Mouse (Mus musculus) liver, postnatal 0 days (tissue): Measurements from ENCODE around the gene Lrig1. TPM values are rescaled to one million over a fixed set of nuclear protein-coding genes. Genes with fewer than 3 reads are reported as not detected.

Experiments
- ATAC-seq: fragments of 200-750 bp; cut with Nextera tagmentation; 2 replicates; pipeline ENCODE4 v1.8.0; 2017; ENCODE audit warnings: mild to moderate bottlenecking, moderate library complexity
- DNase-seq: peaks from one replicate; pipeline ENCODE4 v3.0.0-alpha.2; 2016
- H3K27ac ChIP-seq: fragments of 300-500 bp; sonication (generic); 2 replicates; pipeline ENCODE4 v1.5.1; 2014; ENCODE audit warnings: antibody characterized with exemption, moderate library complexity, mild to moderate bottlenecking, low read depth
- H3K27me3 ChIP-seq: fragments of 300-500 bp; sonication (generic); 2 replicates; pipeline ENCODE4 v1.6.1; 2014; ENCODE audit warnings: low read length, control low read depth, mixed read lengths; ENCODE audit not compliant: insufficient read depth
- H3K36me3 ChIP-seq: fragments of 300-500 bp; sonication (generic); replicated peaks from 2 replicates; pipeline ENCODE4 v1.6.1; 2014; ENCODE audit warnings: mild to moderate bottlenecking, control low read depth, low read length, moderate library complexity, mixed read lengths; ENCODE audit not compliant: insufficient read depth
- H3K4me1 ChIP-seq: fragments of 300-500 bp; sonication (generic); 2 replicates; pipeline ENCODE4 v1.6.1; 2014; ENCODE audit warnings: antibody characterized with exemption, mild to moderate bottlenecking, control low read depth; ENCODE audit not compliant: insufficient read depth
- H3K4me2 ChIP-seq: fragments of 300-500 bp; sonication (generic); 2 replicates; pipeline ENCODE4 v1.6.1; 2014; ENCODE audit warnings: low read depth, mild to moderate bottlenecking, low read length, moderate library complexity, mixed read lengths
- H3K4me3 ChIP-seq: fragments of 300-500 bp; sonication (generic); 2 replicates; pipeline ENCODE4 v1.5.1; 2014; ENCODE audit warnings: low read depth, low read length
- H3K9ac ChIP-seq: fragments of 300-500 bp; sonication (generic); replicated peaks from 2 replicates; pipeline ENCODE4 v1.6.1; 2014; ENCODE audit warnings: mild to moderate bottlenecking, moderate library complexity
- H3K9me3 ChIP-seq: fragments of 300-500 bp; sonication (generic); 2 replicates; pipeline ENCODE4 v1.6.1; 2016; ENCODE audit warnings: mild to moderate bottlenecking, control low read depth, low read length, mixed read lengths
- CTCF ChIP-seq: sonication (generic); IDR thresholded peaks from 2 replicates; pipeline ENCODE4 v1.5.1; 2016; ENCODE audit warnings: antibody characterized with exemption, low read depth
- EP300 ChIP-seq: IDR thresholded peaks from 2 replicates; pipeline ENCODE4 v1.6.1; 2016; ENCODE audit warnings: antibody characterized with exemption, low read depth, mild to moderate bottlenecking
- WGBS: fragments of 180-500 bp; shearing (Covaris S2); extraction: QIAGEN DNeasy Blood & Tissue Kit; methylation state at CpG from one replicate; pipeline ENCODE4 v1.1.7; 2014; ENCODE audit not compliant: insufficient replicate concordance; 5-methylcytosine and 5-hydroxymethylcytosine counted together
- polyA plus RNA-seq: library from polyadenylated mRNA; unstranded; fragments of >200 nt; fragmentation: Nextera tagmentation; extraction: Ambion mirVana; gene quantifications from 2 replicates; pipeline ENCODE4 v1.2.1, GENCODE M21; 2015

The Lrig1 gene
- polyA plus RNA-seq, 1 experiment from 2014 or later = 2.5 TPM

DNA sequence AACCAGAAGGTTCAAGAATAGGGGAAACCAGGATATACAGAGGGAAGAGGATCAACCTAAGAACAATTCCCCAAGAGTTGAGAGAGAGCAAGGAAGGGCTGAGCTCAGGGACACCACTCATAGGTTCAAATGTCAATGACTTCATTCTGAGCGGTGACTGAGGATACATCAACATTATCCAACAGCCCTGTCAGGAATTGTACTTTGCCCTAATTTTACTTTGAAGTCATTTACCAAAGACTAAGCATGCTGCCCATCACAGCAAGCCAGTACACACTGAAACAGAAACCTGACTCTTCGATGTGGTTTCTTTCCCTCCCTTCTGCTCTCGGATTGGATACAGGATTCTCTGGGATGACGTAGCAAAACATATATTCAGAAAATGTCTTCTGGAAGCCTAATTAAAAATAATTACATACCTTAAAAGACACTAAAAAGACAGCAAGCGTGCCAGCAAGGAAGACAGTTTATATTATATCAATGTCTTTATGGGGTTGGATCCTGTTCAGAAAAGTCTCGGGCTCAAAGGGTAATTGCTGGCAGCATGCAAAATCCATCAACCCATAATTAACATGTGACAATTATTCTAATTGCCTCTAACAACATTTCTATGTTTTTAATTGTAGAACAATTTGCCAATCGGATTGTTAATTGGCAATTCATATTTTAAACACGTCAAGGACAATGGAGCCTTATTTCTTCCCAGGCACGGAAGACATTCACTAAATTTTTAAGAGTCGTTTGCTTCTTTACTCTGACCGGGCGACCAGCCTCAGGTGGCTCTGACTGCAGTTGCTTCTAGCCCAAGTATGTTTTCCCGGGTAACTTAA is 15.1 kb upstream of the Lrig1 start:
- TF ChIP-seq EP300 = no peak
- TF ChIP-seq CTCF = no peak
- Histone ChIP-seq H3K27me3 (no peaks in the 10 kb centered on the region), H3K4me1 (no peaks in the 10 kb centered on the region), H3K36me3 (no peaks in the 10 kb centered on the region), H3K4me2 (no peak overlapping the region), H3K4me3 (no peak overlapping the region), H3K27ac (0 out of 2 replicates have a peak overlapping the region, but pooled peaks have one; percentile 37), H3K9ac (no peak overlapping the region), H3K9me3 (no peaks in the 10 kb centered on the region)
- ATAC-seq (peak; percentile 91), DNase-seq (no peak)
- 64% methylated on average over 13 of the region's 13 CpGs for WGBS

GRCm38 (mm10) chr6:94709832-94710231 is 9.9 kb upstream of the Lrig1 start:
- Histone ChIP-seq H3K4me1 (no peaks in the 10 kb centered on the region), H3K9ac (no peak overlapping the region), H3K36me3 (no peaks in the 10 kb centered on the region), H3K4me2 (no peak overlapping the region), H3K27ac (no peak overlapping the region), H3K27me3 (no peaks in the 10 kb centered on the region), H3K9me3 (no peaks in the 10 kb centered on the region), H3K4me3 (no peak overlapping the region)
- DNase-seq (no peak), ATAC-seq (no peak)
- 50% methylated on average over 3 of the region's 3 CpGs for whole genome bisulfite sequencing
- TF ChIP-seq EP300 (no peak), CTCF (no peak)

DNA sequence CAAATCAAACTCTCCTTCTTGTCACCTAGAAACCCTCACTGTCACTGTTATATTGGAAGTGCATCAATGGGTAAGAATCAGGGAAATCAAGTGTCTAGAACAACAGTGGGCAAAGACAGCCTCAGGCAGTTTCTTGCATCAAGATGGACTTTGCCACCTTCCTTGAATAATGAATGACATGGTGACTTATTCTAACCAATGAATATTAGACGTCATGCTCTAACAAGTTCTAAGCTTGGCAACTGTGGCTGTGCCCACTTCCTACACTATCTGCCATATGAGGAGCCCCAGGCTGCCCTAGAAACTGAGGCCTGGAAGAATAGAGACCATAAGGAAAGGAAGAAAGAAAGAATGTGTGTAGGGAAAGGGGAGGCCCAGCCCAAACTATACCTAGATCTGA is 9.2 kb upstream of the Lrig1 start:
- 74% methylated on average over 1 of the region's 1 CpGs for WGBS
- no peaks in the 10 kb centered on the region for H3K9me3 ChIP-seq
- no peak overlapping the region for H3K4me3 ChIP-seq
- H3K27ac ChIP-seq = no peak overlapping the region
- H3K27me3 ChIP-seq = no peaks in the 10 kb centered on the region
- ATAC-seq = no peak
- TF ChIP-seq EP300 = no peak
- no peak for TF ChIP-seq CTCF
- H3K9ac ChIP-seq = no peak overlapping the region
- no peak overlapping the region for H3K4me2 ChIP-seq
- no peak for DNase-seq
- no peaks in the 10 kb centered on the region for H3K4me1 ChIP-seq
- no peaks in the 10 kb centered on the region for H3K36me3 ChIP-seq

- H3K4me1 ChIP-seq = no peaks in the 10 kb centered on the region
- ATAC-seq (no peak), DNase-seq (no peak)
- TF ChIP-seq EP300 = no peak
- TF ChIP-seq CTCF = no peak
- H3K36me3 ChIP-seq = no peaks in the 10 kb centered on the region
- H3K9ac ChIP-seq = no peak overlapping the region
- WGBS = 76% methylated on average over 5 of the region's 5 CpGs
- H3K4me3 ChIP-seq = no peak overlapping the region
- no peak overlapping the region for H3K27ac ChIP-seq
- no peaks in the 10 kb centered on the region for H3K9me3 ChIP-seq
- H3K4me2 ChIP-seq = no peak overlapping the region
- H3K27me3 ChIP-seq = 0 out of 2 replicates have a peak, but pooled peaks cover 5% of the 10 kb centered on the region
Observed at GRCm38 (mm10) chr6:94707254-94707653, 7.3 kb upstream of the Lrig1 start.

GRCm38 (mm10) chr6:94705931-94706330 is 6.0 kb upstream of the Lrig1 start:
- DNase-seq = no peak
- Histone ChIP-seq H3K27ac (no peak overlapping the region), H3K9me3 (no peaks in the 10 kb centered on the region), H3K4me1 (peaks cover 5% of the 10 kb centered on the region), H3K9ac (no peak overlapping the region), H3K4me3 (no peak overlapping the region), H3K36me3 (no peaks in the 10 kb centered on the region), H3K4me2 (no peak overlapping the region), H3K27me3 (peaks cover 12% of the 10 kb centered on the region; the same call in 1 of the 2 replicates)
- no peak for ATAC-seq
- TF ChIP-seq CTCF (no peak), EP300 (no peak)
- 43% methylated on average over 1 of the region's 1 CpGs for WGBS

- DNase-seq (no peak), ATAC-seq (no peak)
- TF ChIP-seq EP300 (no peak), CTCF (no peak)
- Histone ChIP-seq H3K9me3 (no peaks in the 10 kb centered on the region), H3K27ac (no peak overlapping the region), H3K4me1 (peaks cover 12% of the 10 kb centered on the region), H3K36me3 (no peaks in the 10 kb centered on the region), H3K4me3 (no peak overlapping the region), H3K9ac (no peak overlapping the region), H3K27me3 (peaks cover 23% of the 10 kb centered on the region), H3K4me2 (no peak overlapping the region)
- WGBS = 82% methylated on average over 6 of the region's 6 CpGs
Observed at GRCm38 (mm10) chr6:94702993-94703392, 3.0 kb upstream of the Lrig1 start.
